Comparison of ENCODE assay signal across 9 mouse cellular contexts in genomic region chr7:24628685-24629610, GRCm38 (mm10). TPM values are rescaled to one million over a fixed set of nuclear protein-coding genes. Genes with fewer than 3 reads are reported as not detected.
DNase-seq lines count a peak whose midpoint lies in the region; ATAC-seq and TF ChIP-seq lines count a peak whose summit lies in the region.
"Had no signal": no experiment of that assay in that cellular context is flagged by ENCODE, and none has a peak within 500 bp of the region (broad histone marks: within the 10 kb centered on the region; RNA-seq: fewer than 3 reads in every experiment).

No protein-coding gene starts in this region.

- peak; percentile 93 for ATAC-seq in forebrain, embryonic 14.5 days
- ATAC-seq in megakaryocyte, adult 5-6 weeks (ENCODE audit: poor library complexity, severe bottlenecking) = peak; percentile 99

- H3K36me3 ChIP-seq in ES-E14 (ENCODE audit: control insufficient read depth, insufficient read depth, low read length, poor library complexity, severe bottlenecking) = no peaks in the 10 kb centered on the region
- no peaks in the 10 kb centered on the region for H3K36me3 ChIP-seq in forebrain, embryonic 14.5 days (ENCODE audit: control insufficient read depth, insufficient read depth, low read length)

- in situ Hi-C loops in ES-E14 (cut with MboI; ENCODE audit: low sequenced_read_pairs in 2 of 2, unreplicated experiment in 2 of 2) = no loop called here

- no peaks in the 10 kb centered on the region for H3K27me3 ChIP-seq in forebrain, embryonic 14.5 days (replicated peaks; ENCODE audit: control insufficient read depth, insufficient read depth, low read length)

- DNase-seq in ES-E14 (ENCODE audit: low read depth, low spot score) = peak; percentile 79
- peak; percentile 78 for DNase-seq in forebrain, embryonic 14.5 days (ENCODE audit: low spot score)
- peak; percentile 84 for DNase-seq in heart, postnatal 4 days
- peak; percentile 32 to 71 for DNase-seq in layer of hippocampus, postnatal 10 days (ENCODE audit: low spot score in 2 of 2)
- DNase-seq in right cerebral cortex, adult 2 months (ENCODE audit: low spot score in 2 of 2) = peak; percentile 12 to 28
- DNase-seq in urinary bladder, postnatal 10 days (ENCODE audit: low spot score) = peak; percentile 36

- no peak overlapping the region; the same call in 1 of the 2 replicates for H3K27ac ChIP-seq in ES-E14 (ENCODE audit: insufficient read depth, low read depth, low read length, poor library complexity, severe bottlenecking)
- H3K27ac ChIP-seq in brown adipose tissue, adult 24 weeks (replicated peaks; ENCODE audit: low read depth, low read length) = no peak overlapping the region
- H3K27ac ChIP-seq in forebrain, embryonic 14.5 days (ENCODE audit: low read depth, low read length) = no peak overlapping the region

- H3K4me3 ChIP-seq in ES-E14 (ENCODE audit: insufficient read depth in 1 of 2, low read depth in 1 of 2, low read length in 2 of 2, poor library complexity in 1 of 2, severe bottlenecking in 1 of 2) = peak overlapping the region; percentile 11 to 43; a peak in 2 of 4 replicates
- peak overlapping the region; percentile 42 for H3K4me3 ChIP-seq in brown adipose tissue, adult 24 weeks (ENCODE audit: insufficient read depth, low read depth, low read length)
- peak overlapping the region; percentile 23 for H3K4me3 ChIP-seq in forebrain, embryonic 14.5 days (ENCODE audit: low read depth, low read length)

- H3K4me1 ChIP-seq in ES-E14 (ENCODE audit: control insufficient read depth in 2 of 2, insufficient read depth in 2 of 2, low read length in 2 of 2, poor library complexity in 1 of 2) = peaks cover 2 to 19% of the 10 kb centered on the region in 2 experiments; a peak in 2 of 4 replicates
- H3K4me1 ChIP-seq in brown adipose tissue, adult 24 weeks (ENCODE audit: control insufficient read depth, insufficient read depth, insufficient read length, low read length) = no peaks in the 10 kb centered on the region
- H3K4me1 ChIP-seq in forebrain, embryonic 14.5 days (ENCODE audit: control insufficient read depth, insufficient read depth, low read length) = peaks cover 4% of the 10 kb centered on the region; the same call in 1 of the 2 replicates

- peak overlapping the region; percentile 68 for H3K9ac ChIP-seq in ES-E14 (ENCODE audit: insufficient read depth, low read depth, low read length, poor library complexity, severe bottlenecking)
- H3K9ac ChIP-seq in forebrain, embryonic 14.5 days (ENCODE audit: low read length) = peak overlapping the region; percentile 56

- peak overlapping the region; percentile 47 for H3K4me2 ChIP-seq in forebrain, embryonic 14.5 days (ENCODE audit: low read length)

- no peaks in the 10 kb centered on the region for H3K9me3 ChIP-seq in ES-E14 (ENCODE audit: control insufficient read depth, insufficient read depth, low read depth, low read length)
- no peaks in the 10 kb centered on the region for H3K9me3 ChIP-seq in forebrain, embryonic 14.5 days (replicated peaks; ENCODE audit: control insufficient read depth, low read length)

- WGBS in forebrain, embryonic 14.5 days = 13% methylated on average over 25 of the region's 33 CpGs

TF ChIP-seq in ES-E14, 5 proteins besides CTCF, POLR2A, EP300 and RAD21:
- TF ChIP-seq CHD2 (IDR thresholded peaks at IDR 0.05; ENCODE audit: low read depth, low read length) (0 out of 2 replicates have a peak, but pooled peaks have one; percentile 13), MAFK (IDR thresholded peaks at IDR 0.05; ENCODE audit: insufficient read depth, low read depth, low read length) (no peak)

RNA-seq across cellular contexts. Expression of gene Lypd3, which starts 7.4 kb away (rescaled TPM):
- total RNA-seq in ES-E14 (2012; rRNA removed) = 0.13 and 0.32 TPM in 2 replicates
- not detected in 2 replicates for polyA plus RNA-seq in brown adipose tissue, adult 24 weeks (2012; ENCODE audit: insufficient read depth, insufficient read length, missing spikeins)
- 0.20 and 0.21 TPM in 2 replicates for polyA plus RNA-seq in forebrain, embryonic 14.5 days (2014; fragmentation: Nextera tagmentation; extraction: Ambion mirVana)
- not detected for total RNA-seq in heart, postnatal 4 days (2021)
- under 1 TPM; 0.20 to 0.64 TPM for total RNA-seq in layer of hippocampus, postnatal 10 days (2021)
- not detected in 2 replicates for total RNA-seq in megakaryocyte, adult 5-6 weeks (2015)
- not detected in 2 replicates for total RNA-seq in megakaryocyte, adult 5-6 weeks (2017)
- polyA plus RNA-seq: frontal cortex, adult 2 months had no signal

RNA-seq across cellular contexts. Expression of gene Phldb3, which starts 18.4 kb away (rescaled TPM):
- total RNA-seq in ES-E14 (2012; rRNA removed) = 1.5 and 1.8 TPM in 2 replicates
- polyA plus RNA-seq in brown adipose tissue, adult 24 weeks (2012; ENCODE audit: insufficient read depth, insufficient read length, missing spikeins) = 0.75 TPM in 1 of 2 replicates, not detected in the other
- polyA plus RNA-seq in forebrain, embryonic 14.5 days (2014; fragmentation: Nextera tagmentation; extraction: Ambion mirVana) = not detected in 2 replicates
- under 1 TPM; 0.57 to 0.61 TPM for total RNA-seq in heart, postnatal 4 days (2021)
- total RNA-seq in layer of hippocampus, postnatal 10 days (2021) = under 1 TPM; 0.37 to 0.60 TPM
- 1.0 and 1.2 TPM in 2 replicates for total RNA-seq in megakaryocyte, adult 5-6 weeks (2015)
- total RNA-seq in megakaryocyte, adult 5-6 weeks (2017) = 3.7 and 4.0 TPM in 2 replicates

RNA-seq across cellular contexts. Expression of gene Zfp575, which starts 41.5 kb away (rescaled TPM):
- 0.22 TPM in 1 of 2 replicates, not detected in the other for total RNA-seq in ES-E14 (2012; rRNA removed)
- not detected in 2 replicates for polyA plus RNA-seq in brown adipose tissue, adult 24 weeks (2012; ENCODE audit: insufficient read depth, insufficient read length, missing spikeins)
- 3.3 and 6.6 TPM in 2 replicates for polyA plus RNA-seq in forebrain, embryonic 14.5 days (2014; fragmentation: Nextera tagmentation; extraction: Ambion mirVana)
- under 1 TPM; 0.27 to 0.33 TPM for total RNA-seq in heart, postnatal 4 days (2021)
- total RNA-seq in layer of hippocampus, postnatal 10 days (2021) = 1 to 10 TPM; 8.2 to 8.7 TPM
- 0.16 and 0.27 TPM in 2 replicates for total RNA-seq in megakaryocyte, adult 5-6 weeks (2015)
- total RNA-seq in megakaryocyte, adult 5-6 weeks (2017) = 0.08 and 0.22 TPM in 2 replicates

RNA-seq across cellular contexts. Expression of gene Ethe1, which starts 41.6 kb away (rescaled TPM):
- 14.3 and 14.7 TPM in 2 replicates for total RNA-seq in ES-E14 (2012; rRNA removed)
- 17.2 and 20.4 TPM in 2 replicates for polyA plus RNA-seq in brown adipose tissue, adult 24 weeks (2012; ENCODE audit: insufficient read depth, insufficient read length, missing spikeins)
- polyA plus RNA-seq in forebrain, embryonic 14.5 days (2014; fragmentation: Nextera tagmentation; extraction: Ambion mirVana) = 22.6 and 23.2 TPM in 2 replicates
- total RNA-seq in heart, postnatal 4 days (2021) = 10 to 100 TPM; 15.9 to 16.9 TPM
- total RNA-seq in layer of hippocampus, postnatal 10 days (2021) = 1 to 10 TPM; 7.7 to 8.7 TPM
- 148 and 171 TPM in 2 replicates for total RNA-seq in megakaryocyte, adult 5-6 weeks (2015)
- 59.2 and 67.7 TPM in 2 replicates for total RNA-seq in megakaryocyte, adult 5-6 weeks (2017)

RNA-seq across cellular contexts. Expression of gene Tex101, which starts 47.5 kb away (rescaled TPM):
- 9.5 and 10.0 TPM in 2 replicates for total RNA-seq in ES-E14 (2012; rRNA removed)
- not detected in 2 replicates for polyA plus RNA-seq in brown adipose tissue, adult 24 weeks (2012; ENCODE audit: insufficient read depth, insufficient read length, missing spikeins)
- polyA plus RNA-seq in forebrain, embryonic 14.5 days (2014; fragmentation: Nextera tagmentation; extraction: Ambion mirVana) = not detected in 2 replicates
- total RNA-seq in heart, postnatal 4 days (2021) = not detected
- not detected for total RNA-seq in layer of hippocampus, postnatal 10 days (2021)
- total RNA-seq in megakaryocyte, adult 5-6 weeks (2015) = not detected in 2 replicates
- not detected in 2 replicates for total RNA-seq in megakaryocyte, adult 5-6 weeks (2017)
- polyA plus RNA-seq: frontal cortex, adult 2 months had no signal

Comparison
In these comparisons a context has a peak if more than half of its experiments do, and no peak if none do; other contexts are left out.
1. DNase-seq: peak in every context shown above with its lines; median percentile 84 in heart, postnatal 4 days; 79 in ES-E14; 78 in forebrain, embryonic 14.5 days; 52 in layer of hippocampus, postnatal 10 days; 36 in urinary bladder, postnatal 10 days; 20 in right cerebral cortex, adult 2 months.